Mouse (Mus musculus): ENCODE results near the gene Abca14.
"Not testable (repeated sequence)": the region's sequence is repeated elsewhere in the genome, so short reads cannot be mapped to it uniquely, and the experiment has no call there.

The Abca14 gene

DNA sequence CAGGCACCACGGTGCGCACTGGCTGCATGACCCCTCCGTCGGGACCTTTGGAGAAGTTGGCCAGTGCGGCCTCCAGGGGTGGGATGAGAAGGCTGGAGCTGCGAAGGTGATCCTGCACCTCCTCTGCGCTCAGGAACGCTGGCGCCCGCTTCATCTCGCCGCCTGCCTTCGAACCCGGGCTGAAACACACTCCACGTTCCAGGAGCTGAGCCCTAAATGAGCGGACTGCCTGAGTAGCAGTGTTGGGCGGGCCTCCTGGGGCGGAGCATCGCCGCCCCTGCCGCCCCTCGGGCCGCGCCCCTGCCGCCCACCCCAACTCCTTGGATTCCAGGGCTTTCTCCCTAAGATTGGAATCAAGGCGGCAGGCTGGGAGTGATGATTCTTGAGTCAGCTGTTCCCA lies 2.0 kb upstream of the Abca14 start, which contains the start of gene Crym:
Gene Crym (minus strand): TSS at position 341 of the 400 bp plus-strand sequence.
- no peak for DNase-seq

DNA sequence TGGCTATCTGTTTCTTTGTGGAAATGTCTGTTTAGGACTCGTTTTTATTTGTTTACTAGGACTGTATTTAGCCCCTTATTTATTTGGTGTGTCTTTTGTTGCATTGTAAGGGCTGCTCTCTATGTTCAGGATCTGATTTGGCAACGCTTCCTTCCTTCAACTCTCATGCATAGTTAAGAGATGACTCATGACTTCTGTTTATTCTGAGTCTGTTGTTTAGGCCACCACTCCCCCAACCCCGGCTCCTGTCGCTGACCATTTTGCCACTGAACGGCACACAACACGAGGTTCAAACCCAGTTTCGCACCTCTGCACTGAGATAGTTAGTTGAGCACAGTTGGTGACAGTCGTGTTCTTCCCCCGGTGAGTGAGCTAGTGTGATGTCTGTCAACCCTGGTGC lies 2.2 kb downstream of the Abca14 start:
- DNase-seq = no peak

DNA sequence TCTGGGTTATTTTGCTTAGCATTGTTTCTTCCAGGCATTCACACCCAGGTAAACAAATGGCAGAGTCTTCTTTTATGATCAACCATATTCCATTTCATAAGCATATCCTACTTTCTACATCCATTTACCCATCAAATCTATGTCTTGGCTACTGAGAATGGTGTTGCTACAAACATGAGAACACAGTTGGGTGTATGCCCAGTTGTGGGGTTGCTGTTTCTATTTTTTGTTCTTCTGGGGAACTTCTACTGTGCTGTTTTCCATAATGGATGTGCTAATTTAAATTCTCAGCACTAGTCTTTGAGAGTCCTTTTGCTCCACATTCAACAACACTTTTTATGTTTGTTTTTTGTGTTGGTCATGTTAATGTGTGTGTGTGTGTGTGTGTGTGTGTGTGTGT lies 24.8 kb downstream of the Abca14 start:
- peak; percentile 10 for DNase-seq

DNA sequence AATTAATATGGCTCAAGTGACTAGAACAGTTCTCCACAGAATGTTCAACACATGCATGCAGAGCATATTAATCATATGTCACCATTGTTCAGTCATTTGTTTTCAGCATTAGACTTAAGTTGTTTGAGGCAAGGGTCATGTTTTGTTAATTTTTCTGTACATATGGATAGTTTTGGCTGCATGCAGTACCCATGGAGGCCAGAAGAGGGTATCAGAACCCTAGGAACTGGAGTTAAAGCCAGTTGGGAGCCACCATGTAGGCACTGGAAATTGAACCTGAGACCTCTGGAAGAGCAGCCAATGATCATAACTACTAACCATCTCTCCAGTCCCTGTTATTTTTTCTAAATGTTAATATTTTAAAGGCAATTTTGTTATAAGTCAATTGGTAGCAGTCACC lies 37.3 kb downstream of the Abca14 start:
- DNase-seq = no peak

GRCm38 (mm10) chr7:120271135-120271991 lies 67.6 kb downstream of the Abca14 start:
- no peak for DNase-seq

GRCm38 (mm10) chr7:120272110-120272509 lies 68.3 kb downstream of the Abca14 start:
- DNase-seq = no peak

- DNase-seq = no peak
Measured at GRCm38 (mm10) chr7:120285286-120285685, 81.5 kb downstream of the Abca14 start.

GRCm38 (mm10) chr7:120316086-120316485 lies 112.3 kb downstream of the Abca14 start:
- peak; percentile 5 for DNase-seq

- no peak for DNase-seq
Measured at GRCm38 (mm10) chr7:120322963-120323362, 119.2 kb downstream of the Abca14 start.

DNA sequence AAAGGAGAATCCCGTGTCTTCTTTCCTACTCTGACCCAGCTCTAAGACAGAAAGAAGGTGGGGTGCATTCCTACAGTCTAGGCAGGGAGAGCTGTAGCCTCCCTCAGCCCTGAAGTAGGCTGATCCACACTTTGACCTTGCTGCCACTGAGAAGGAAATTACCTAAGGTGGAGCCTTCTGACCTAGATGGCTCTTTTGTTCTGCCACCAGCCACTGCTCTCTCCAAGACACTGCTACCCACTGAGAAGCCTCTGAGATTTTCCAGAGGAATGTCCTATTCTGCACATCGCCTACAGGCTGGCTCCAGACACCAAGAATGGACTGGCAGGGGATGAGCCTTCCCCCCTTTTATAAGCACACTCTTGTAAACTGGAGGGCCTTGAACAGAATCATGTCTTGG lies 122.2 kb downstream of the Abca14 start:
- DNase-seq = not testable (repeated sequence)

DNA sequence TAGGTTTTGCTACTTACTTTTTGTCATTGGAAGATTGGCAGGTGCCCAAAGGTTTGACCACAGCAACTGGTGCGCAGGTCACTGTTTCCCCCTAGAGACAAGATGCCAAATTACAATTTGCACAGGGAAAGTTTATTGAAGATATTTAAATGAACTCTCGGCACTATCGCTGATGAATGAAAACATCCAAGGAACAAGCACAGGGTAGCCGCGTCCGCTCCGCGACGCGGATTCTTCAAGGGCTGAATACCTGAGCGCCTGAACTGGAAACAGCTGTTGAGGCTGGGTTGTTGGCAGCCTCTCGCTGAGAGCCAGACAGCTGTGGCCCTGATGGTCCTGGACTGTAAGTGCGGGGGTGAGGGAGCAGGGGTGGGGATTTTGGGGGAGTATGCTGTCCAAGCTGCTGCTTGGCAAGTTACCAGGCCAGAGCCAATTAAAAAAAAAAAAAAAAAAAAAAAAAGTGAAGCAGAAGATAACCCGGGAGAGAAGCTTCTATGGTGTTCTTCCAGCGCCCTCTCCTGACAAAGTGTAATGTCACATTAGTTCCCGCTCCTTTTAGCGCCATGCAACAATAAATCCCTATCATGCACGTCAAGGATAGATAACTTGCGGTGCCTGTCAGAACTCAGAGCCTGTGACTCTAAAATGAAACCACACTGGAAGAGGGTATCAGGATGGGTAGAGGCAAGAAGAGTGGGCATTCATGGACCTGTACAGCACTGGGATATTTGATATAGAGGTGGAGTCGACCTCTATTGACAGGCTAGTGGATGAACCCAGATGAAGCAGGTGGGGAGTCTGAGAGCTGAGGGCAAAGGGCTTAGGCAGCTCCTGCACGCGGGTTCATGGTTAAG lies 123.7 kb downstream of the Abca14 start:
- DNase-seq = peak; percentile 50

DNA sequence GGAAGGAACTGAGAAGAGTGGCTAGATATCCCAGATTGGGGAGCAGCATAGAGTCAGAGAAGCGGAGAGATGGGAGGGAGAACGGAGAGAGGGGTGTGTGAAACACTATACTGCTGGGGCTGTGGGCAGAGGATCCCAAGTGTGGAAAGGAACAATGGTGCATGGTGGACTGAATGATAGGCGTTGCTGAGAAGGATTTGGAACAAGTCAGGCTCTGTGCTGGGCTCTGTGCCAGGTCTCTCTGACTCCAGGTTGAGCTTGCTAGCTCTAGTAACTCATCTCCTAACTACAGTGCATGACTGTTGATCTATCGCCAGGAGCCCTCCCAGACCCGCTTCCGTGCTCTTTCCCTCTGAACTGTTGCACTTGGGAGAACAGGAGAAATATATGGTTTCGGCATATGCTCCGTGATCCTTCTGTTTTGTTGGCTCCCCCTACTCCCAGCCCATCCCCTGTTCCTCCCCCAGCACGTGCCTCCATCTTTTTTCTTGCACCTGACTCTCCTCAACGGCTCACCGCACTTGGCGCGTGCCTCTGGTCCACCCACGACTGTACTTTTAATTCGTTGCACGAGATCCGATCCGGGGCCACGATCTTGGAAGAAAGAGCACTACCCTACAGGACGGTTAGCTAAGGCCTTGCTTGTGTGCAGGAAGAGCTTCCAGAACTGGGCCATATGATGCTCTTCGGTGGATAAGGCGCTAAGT lies 124.5 kb downstream of the Abca14 start, which contains the start of gene Abca15:
Gene Abca15 (plus strand): TSS at position 584 of the 707 bp plus-strand sequence.
- DNase-seq = peak; percentile 36

DNA sequence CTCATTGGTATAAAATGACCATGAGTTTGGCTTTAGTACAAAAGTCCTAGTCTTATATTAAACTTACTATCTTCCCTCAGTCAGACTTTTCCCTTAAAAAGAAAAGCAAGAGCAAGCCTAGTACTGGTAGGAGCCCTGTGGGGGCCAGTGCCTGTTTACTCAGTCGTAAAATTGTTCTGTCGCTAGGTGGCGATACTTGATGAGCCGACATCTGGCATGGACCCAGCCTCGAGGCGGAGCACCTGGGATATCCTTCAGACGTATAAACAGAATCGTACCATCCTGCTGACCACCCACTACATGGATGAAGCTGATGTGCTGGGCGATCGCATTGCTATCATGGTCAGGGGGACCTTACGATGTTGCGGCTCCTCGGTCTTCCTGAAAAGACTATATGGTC lies 157.4 kb downstream of the Abca14 start:
- peak; percentile 2 for DNase-seq
